Comparison of ENCODE assay signal across 16 mouse cellular contexts in the genomic region with DNA sequence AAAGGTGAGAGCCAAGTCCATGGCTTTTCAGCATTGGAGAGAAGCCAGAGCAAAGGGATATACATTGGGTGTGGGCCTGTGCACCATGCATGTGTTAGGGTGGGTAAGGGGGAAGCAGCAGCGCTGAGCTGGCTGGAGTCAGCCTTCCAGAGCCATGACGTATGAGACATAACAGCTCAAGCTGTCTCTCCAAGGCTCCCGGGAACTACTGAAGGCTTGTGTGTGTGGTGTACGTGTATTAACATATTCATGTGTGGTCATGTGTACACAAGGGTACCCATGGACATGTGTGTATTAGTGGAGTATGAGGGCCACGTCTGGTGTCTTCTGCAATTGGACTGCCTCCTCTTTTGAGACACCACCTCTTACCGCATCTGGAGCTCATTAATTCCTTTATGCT.
"Had no signal": no experiment of that assay in that cellular context is flagged by ENCODE, and none has a peak within 500 bp of the region (broad histone marks: within the 10 kb centered on the region; RNA-seq: fewer than 3 reads in every experiment).

No protein-coding gene starts in this region.

- H3K4me2 ChIP-seq: liver, embryonic 13.5 days; midbrain, embryonic 13.5 days; neural tube, embryonic 13.5 days had no signal

- H3K4me1 ChIP-seq: liver, embryonic 13.5 days had no signal

- H3K27me3 ChIP-seq: liver, embryonic 13.5 days; midbrain, embryonic 13.5 days; neural tube, embryonic 13.5 days had no signal

- H3K9ac ChIP-seq: liver, embryonic 13.5 days; midbrain, embryonic 13.5 days; neural tube, embryonic 13.5 days had no signal

- DNase-seq: kidney, adult 2 months; kidney, postnatal 25 days; layer of hippocampus, postnatal 36 days; liver, embryonic 13.5 days; lung, adult 2 months; lung, postnatal 14 days; lung, postnatal 4 days; thymus, adult 18-20 months; thymus, postnatal 36 days had no signal

- H3K27ac ChIP-seq: kidney, postnatal 0 days; left cerebral cortex, adult 2 months; liver, embryonic 13.5 days; midbrain, embryonic 13.5 days; neural tube, embryonic 13.5 days had no signal

- ATAC-seq: intestine, postnatal 0 days; midbrain, embryonic 13.5 days; midbrain, embryonic 16.5 days had no signal

- H3K36me3 ChIP-seq: liver, embryonic 13.5 days; midbrain, embryonic 13.5 days; neural tube, embryonic 13.5 days had no signal

- H3K4me3 ChIP-seq: left cerebral cortex, adult 2 months; liver, embryonic 13.5 days; midbrain, embryonic 13.5 days; myocyte; neural tube, embryonic 13.5 days had no signal

- H3K9me3 ChIP-seq: liver, embryonic 13.5 days; midbrain, embryonic 13.5 days; neural tube, embryonic 13.5 days had no signal
